Mouse (Mus musculus) ovary, postnatal 10 days (tissue): Measurements from ENCODE around the gene Xrcc4.
"Not testable (repeated sequence)": the region's sequence is repeated elsewhere in the genome, so short reads cannot be mapped to it uniquely, and the experiment has no call there.

Experiments
- DNase-seq: peaks from one replicate; pipeline ENCODE4 v3.0.0; 2022; ENCODE audit warnings: low spot score

Xrcc4 gene

DNA sequence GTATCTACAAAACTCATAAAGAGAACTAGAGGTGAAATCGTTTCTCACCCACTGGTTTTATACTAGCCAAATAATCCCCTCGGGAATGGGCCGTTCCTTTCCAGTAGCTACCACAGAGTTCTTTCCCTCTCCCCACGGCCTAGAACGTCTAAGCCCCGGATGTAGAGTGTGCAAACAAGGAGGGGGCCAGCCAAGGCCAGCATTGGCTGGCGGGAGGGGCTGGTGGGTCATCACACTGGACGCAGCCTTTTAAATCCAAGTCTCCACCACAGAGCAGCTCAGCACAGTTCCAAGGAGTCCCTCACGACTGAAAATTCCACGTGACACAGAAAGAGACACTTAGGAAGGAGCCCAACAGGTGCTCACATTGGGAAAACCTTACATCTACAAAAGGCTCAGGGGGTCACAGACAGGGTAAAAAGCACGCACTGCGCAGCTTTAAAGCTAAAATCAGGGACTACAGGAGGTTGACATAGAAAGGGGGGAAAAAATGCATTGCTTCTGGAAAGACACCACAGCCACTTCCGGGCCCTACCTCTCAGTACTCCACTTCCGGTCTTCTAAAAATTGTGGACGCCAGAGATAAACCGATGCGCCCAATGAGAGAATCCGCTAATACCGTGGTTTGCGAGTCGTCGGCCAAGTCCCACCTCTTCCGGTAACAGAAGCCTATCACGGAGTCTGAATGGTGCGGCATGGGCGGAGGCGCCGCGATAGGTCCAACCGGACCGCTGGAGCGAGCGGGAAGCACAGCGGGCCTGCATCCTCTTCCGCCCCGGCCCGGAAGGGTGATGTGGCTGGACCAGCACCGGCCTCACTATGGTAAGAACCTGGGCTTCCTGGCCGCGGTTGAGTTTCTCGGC is at the start of gene Xrcc4, which contains the start of gene Tmem167:
TSS of gene Xrcc4 (minus strand) at position 647 of the 863 bp plus-strand sequence.
TSS of gene Tmem167 (plus strand) at position 162 of the 863 bp plus-strand sequence.
- DNase-seq: peak; percentile 81

GRCm38 (mm10) chr13:90136156-90136910 is 46.9 kb upstream of the Xrcc4 start:
- no peak for DNase-seq

GRCm38 (mm10) chr13:90111681-90112080 is 22.3 kb upstream of the Xrcc4 start:
- no peak for DNase-seq

GRCm38 (mm10) chr13:90108746-90109145 is 19.3 kb upstream of the Xrcc4 start:
- DNase-seq: not testable (repeated sequence)

DNA sequence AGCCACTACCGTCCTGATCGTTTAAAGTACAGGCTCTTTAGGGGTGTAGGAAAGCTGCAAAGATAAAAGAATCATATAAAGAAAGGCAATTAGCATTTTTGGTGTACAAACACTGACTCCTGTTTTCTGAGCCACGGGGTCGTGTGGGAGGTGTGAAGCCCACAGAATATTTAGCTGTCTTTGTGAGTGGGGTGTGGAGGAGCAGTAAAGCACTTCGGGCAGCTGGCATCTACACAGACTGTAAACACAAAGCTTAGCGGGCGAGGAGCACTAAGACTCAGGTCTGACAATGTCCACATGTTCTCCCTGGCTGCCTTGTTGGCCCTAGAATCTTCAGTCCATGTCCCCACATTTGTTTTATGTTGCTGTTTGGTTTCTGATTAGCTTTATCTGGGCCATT is 16.7 kb upstream of the Xrcc4 start:
- no peak for DNase-seq

GRCm38 (mm10) chr13:90101514-90101913 is 12.1 kb upstream of the Xrcc4 start:
- no peak for DNase-seq

DNA sequence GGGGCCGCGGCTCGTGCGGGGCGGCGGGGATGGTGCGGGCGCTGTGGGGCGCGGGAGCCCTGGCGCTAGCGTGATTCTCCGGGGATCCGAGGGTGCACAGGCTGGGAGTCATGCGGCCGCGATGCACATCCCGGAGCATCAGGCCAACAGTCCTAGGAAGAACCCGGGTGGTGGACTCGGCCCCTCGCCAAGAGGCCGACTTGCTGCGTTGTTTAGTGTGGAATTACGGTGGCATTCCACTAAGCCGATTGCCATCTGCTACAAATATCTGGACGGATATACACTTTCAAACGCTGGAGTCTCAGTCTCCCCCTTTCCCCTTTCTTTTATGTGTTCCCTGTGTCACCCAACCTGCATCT is 396 bp upstream of the Xrcc4 start:
- no peak for DNase-seq

GRCm38 (mm10) chr13:90061877-90062276 is 27.5 kb downstream of the Xrcc4 start:
- no peak for DNase-seq

GRCm38 (mm10) chr13:90052408-90052807 is 37.0 kb downstream of the Xrcc4 start:
- DNase-seq: no peak

DNA sequence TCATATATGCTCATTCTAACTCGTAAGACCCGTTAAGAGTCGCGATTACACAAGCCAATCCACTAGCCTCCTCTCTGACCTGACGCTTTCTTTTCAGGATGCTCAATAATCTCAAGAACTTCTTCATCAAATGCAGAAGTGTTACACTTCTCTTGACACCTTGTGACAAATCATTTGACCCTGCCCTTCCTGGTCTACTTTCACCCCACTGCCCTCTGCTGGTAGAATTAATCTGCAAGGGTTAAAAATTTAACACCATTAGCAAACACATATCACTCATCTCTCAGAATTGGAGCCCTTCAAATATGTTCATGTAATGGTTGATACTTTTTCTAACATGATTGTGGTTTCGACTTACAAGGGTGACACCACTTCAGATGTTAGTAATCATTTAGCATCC is 37.7 kb downstream of the Xrcc4 start:
- no peak for DNase-seq

- DNase-seq: no peak
Measured at GRCm38 (mm10) chr13:90039613-90040012, 49.8 kb downstream of the Xrcc4 start.

- no peak for DNase-seq
Measured at GRCm38 (mm10) chr13:90032977-90033376, 56.4 kb downstream of the Xrcc4 start.

GRCm38 (mm10) chr13:90032523-90032922 is 56.9 kb downstream of the Xrcc4 start:
- DNase-seq: no peak

GRCm38 (mm10) chr13:90030911-90031310 is 58.5 kb downstream of the Xrcc4 start:
- DNase-seq: no peak

GRCm38 (mm10) chr13:90012620-90013019 is 76.8 kb downstream of the Xrcc4 start:
- no peak for DNase-seq

GRCm38 (mm10) chr13:90012198-90012597 is 77.2 kb downstream of the Xrcc4 start:
- DNase-seq: no peak

GRCm38 (mm10) chr13:90011129-90011528 is 78.3 kb downstream of the Xrcc4 start:
- DNase-seq: no peak

- no peak for DNase-seq
Measured at GRCm38 (mm10) chr13:90009786-90010185, 79.6 kb downstream of the Xrcc4 start.

- DNase-seq: no peak
Measured at GRCm38 (mm10) chr13:90005561-90005960, 83.8 kb downstream of the Xrcc4 start.

GRCm38 (mm10) chr13:89997531-89997930 is 91.9 kb downstream of the Xrcc4 start:
- no peak for DNase-seq

DNA sequence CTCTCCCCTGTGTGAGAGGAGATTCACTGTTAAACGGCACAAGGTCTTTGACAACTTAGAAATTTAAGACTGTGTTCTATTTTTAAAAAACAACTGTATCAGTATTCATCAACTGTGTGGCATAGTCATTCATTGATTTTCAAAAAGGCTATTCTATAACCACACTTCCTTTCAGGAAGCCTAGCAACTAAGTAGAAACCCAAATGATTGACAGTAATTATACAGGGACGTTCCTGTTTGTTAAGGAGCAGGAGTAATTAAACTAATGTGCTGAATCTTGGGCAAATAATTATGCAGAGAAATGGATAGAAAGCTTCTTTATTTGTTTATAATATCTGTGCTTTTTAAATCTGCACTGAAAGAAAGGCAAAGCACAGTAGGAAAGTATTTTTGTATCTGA is 103.3 kb downstream of the Xrcc4 start:
- DNase-seq: no peak

DNA sequence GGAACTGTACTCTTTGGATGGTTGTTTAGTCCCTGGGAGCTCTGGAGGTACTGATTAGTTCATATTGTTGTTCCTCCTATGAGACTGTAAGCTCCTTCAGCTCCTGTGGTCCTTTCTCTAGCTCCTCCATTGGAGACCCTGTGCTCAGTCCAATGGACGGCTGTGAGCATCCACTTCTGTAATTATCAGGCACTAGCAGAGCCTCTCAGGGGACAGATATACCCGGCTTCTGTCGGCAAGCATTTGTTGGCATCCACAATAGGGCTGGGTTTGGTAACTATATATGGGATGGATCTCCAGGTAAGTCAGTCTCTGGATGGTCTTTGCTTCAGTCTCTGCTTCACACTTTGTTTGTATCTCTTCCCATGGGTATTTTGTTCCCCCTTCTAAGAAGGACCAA is 118.5 kb downstream of the Xrcc4 start:
- no peak for DNase-seq

DNA sequence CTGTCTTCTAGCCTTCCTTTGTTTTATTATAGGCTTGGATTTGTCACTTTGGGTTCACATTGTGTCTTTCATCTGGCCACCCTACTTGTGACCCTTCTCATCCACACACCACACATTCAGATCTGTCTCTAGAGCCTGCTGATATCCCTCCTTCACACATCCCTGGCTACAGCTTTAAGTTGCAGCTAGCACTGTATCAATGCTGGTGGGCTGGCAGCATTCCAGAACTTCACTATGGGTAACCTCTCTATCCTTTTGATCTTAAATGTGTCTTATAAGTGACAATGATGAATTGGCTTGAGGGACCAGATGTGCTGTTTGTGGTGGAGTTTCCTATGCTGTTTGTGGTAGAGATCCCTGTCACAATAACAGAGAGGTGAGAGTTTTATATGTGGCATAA is 120.7 kb downstream of the Xrcc4 start:
- DNase-seq: no peak
